Mouse (Mus musculus): ENCODE results near the gene Prlr. TPM values are rescaled to one million over a fixed set of nuclear protein-coding genes. Genes with fewer than 3 reads are reported as not detected.

Prlr gene
- total RNA-seq, 1 experiment from 2014 or later, result 257 TPM

GRCm38 (mm10) chr15:10235977-10236376 is 58.9 kb downstream of the Prlr start:
- DNase-seq, result no peak

- no peak for DNase-seq
These were observed 59.8 kb downstream of the Prlr start for GRCm38 (mm10) chr15:10236812-10237211.

GRCm38 (mm10) chr15:10238454-10238853 is 61.4 kb downstream of the Prlr start:
- no peak for DNase-seq

GRCm38 (mm10) chr15:10240228-10240795 is 63.3 kb downstream of the Prlr start:
- no peak for DNase-seq

GRCm38 (mm10) chr15:10242250-10242649 is 65.2 kb downstream of the Prlr start:
- no peak for DNase-seq

- DNase-seq, result peak; percentile 20
These were observed 72.2 kb downstream of the Prlr start for GRCm38 (mm10) chr15:10249285-10249684.

- DNase-seq, result no peak
These were observed 73.7 kb downstream of the Prlr start for GRCm38 (mm10) chr15:10250784-10251183.

GRCm38 (mm10) chr15:10252526-10252925 is 75.5 kb downstream of the Prlr start:
- no peak for DNase-seq

GRCm38 (mm10) chr15:10262219-10262618 is 85.2 kb downstream of the Prlr start:
- no peak for DNase-seq

GRCm38 (mm10) chr15:10262641-10263040 is 85.6 kb downstream of the Prlr start:
- DNase-seq, result no peak

GRCm38 (mm10) chr15:10263420-10263819 is 86.4 kb downstream of the Prlr start:
- DNase-seq, result no peak

GRCm38 (mm10) chr15:10264885-10265284 is 87.8 kb downstream of the Prlr start:
- no peak for DNase-seq

- DNase-seq, result no peak
These were observed 90.2 kb downstream of the Prlr start for GRCm38 (mm10) chr15:10267251-10267650.

- DNase-seq, result no peak
These were observed 99.3 kb downstream of the Prlr start for GRCm38 (mm10) chr15:10276386-10276785.

- no peak for DNase-seq
These were observed 100.4 kb downstream of the Prlr start for GRCm38 (mm10) chr15:10277461-10277860.

GRCm38 (mm10) chr15:10281546-10281945 is 104.5 kb downstream of the Prlr start:
- DNase-seq, result no peak

GRCm38 (mm10) chr15:10283661-10284060 is 106.6 kb downstream of the Prlr start:
- no peak for DNase-seq

- DNase-seq, result no peak
These were observed 119.5 kb downstream of the Prlr start for GRCm38 (mm10) chr15:10296570-10296969.

- no peak for DNase-seq
These were observed 121.0 kb downstream of the Prlr start for GRCm38 (mm10) chr15:10298058-10298457.

- no peak for DNase-seq
These were observed 122.4 kb downstream of the Prlr start for GRCm38 (mm10) chr15:10299467-10299866.

GRCm38 (mm10) chr15:10306461-10306860 is 129.4 kb downstream of the Prlr start:
- DNase-seq, result no peak

GRCm38 (mm10) chr15:10311826-10312225 is 134.8 kb downstream of the Prlr start:
- DNase-seq, result no peak

- DNase-seq, result peak; percentile 50
These were observed 136.8 kb downstream of the Prlr start for GRCm38 (mm10) chr15:10313522-10314455.

GRCm38 (mm10) chr15:10325080-10325479 is 148.0 kb downstream of the Prlr start, which contains the start of gene Gm21973:
Gm21973 (plus strand) TSS chr15:10325380.
- DNase-seq, result no peak

All from adrenal gland, postnatal 25 days (tissue).